Mouse (Mus musculus) olfactory bulb, adult 2 months (tissue): ENCODE results near the gene Dera. TPM values are rescaled to one million over a fixed set of nuclear protein-coding genes. Genes with fewer than 3 reads are reported as not detected.

ENCODE experiments used
- H3K27ac ChIP-seq: fragments of 200-500 bp; 2 replicates; pipeline ENCODE4 v1.5.1; 2012; ENCODE audit warnings: low read depth, low read length; ENCODE audit not compliant: insufficient read depth
- H3K4me1 ChIP-seq: fragments of 200-500 bp; 2 replicates; pipeline ENCODE4 v1.6.1; 2012; ENCODE audit warnings: low read length; ENCODE audit not compliant: control insufficient read depth, insufficient read depth
- H3K4me3 ChIP-seq: fragments of 200-500 bp; 2 replicates; pipeline ENCODE4 v1.5.1; 2012; ENCODE audit warnings: mild to moderate bottlenecking, low read depth, low read length, moderate library complexity; ENCODE audit not compliant: insufficient read depth
- CTCF ChIP-seq: fragments of 200-500 bp; IDR thresholded peaks from 2 replicates; pipeline ENCODE4 v1.5.1; 2012; ENCODE audit warnings: low read depth, mild to moderate bottlenecking, low read length, moderate library complexity; ENCODE audit not compliant: insufficient read depth
- POLR2A ChIP-seq: fragments of 200-500 bp; IDR thresholded peaks from 2 replicates; pipeline ENCODE4 v1.6.1; 2012; ENCODE audit warnings: mild to moderate bottlenecking, low read depth, low read length, moderate library complexity; ENCODE audit not compliant: insufficient read depth
- WGBS: fragments of 180-500 bp; shearing (Covaris S2); methylation state at CpG from one replicate; pipeline ENCODE4 v1.1.7; 2018; 5-methylcytosine and 5-hydroxymethylcytosine counted together
- polyA plus RNA-seq: library from polyadenylated mRNA; stranded (reverse); fragments of >200 nt; gene quantifications from 2 replicates; pipeline ENCODE4 v1.2.4, GENCODE M21; 2012; ENCODE audit warnings: low replicate concordance; ENCODE audit not compliant: missing spikeins, insufficient read depth, insufficient read length

The Dera gene
- polyA plus RNA-seq, 1 experiment, result not detected

DNA sequence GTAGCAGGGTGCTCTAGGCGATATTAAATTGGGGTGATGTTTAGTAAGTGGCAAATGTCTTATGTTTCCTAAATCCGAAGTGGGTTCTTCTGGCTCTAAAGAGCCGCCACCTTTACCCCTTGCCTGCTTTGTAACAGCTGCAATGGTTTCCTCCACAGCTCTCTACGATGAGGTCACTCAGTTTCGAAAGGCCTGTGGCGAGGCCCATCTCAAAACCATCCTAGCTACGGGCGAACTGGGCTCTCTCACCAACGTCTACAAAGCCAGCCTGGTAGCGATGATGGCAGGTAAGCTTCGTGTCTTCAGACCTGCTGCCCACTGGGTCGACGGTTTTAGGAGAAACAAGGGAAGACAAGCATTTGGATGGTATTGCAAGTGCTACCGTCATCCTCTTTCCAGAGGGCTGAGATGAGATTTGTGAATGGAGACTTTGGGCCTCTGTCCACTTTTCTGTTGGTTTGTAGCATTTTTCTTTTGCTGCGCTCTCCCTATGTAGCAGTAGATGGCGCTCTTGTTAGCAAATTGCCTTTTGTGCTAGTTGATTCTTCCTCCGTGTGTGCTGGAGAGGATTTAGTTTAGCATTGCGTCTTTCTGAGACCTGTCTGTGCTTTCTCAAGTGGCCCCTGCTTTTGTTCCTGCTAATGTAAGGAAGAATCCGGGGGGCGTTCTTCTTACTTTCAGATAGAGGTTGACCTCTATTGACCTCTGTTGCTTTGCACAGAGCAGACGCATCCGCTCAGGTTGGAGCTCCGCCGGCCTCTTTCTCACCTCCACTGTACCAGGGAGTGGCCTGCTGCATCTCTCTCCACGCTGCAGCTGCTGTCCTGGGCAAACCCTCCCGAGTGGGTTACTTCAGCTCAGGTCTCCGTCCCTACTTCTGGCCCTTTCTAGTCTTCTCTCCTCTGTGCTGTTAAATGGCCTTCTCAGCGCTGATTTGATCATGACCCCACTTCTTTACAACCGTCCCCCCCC lies 42.5 kb downstream of the Dera start:
- TF ChIP-seq POLR2A (no peak), CTCF (no peak)
- WGBS, result 73% methylated on average over 29 of the region's 29 CpGs
- H3K4me3 ChIP-seq, result no peak overlapping the region
- H3K4me1 ChIP-seq, result no peaks in the 10 kb centered on the region
- H3K27ac ChIP-seq, result no peak overlapping the region

DNA sequence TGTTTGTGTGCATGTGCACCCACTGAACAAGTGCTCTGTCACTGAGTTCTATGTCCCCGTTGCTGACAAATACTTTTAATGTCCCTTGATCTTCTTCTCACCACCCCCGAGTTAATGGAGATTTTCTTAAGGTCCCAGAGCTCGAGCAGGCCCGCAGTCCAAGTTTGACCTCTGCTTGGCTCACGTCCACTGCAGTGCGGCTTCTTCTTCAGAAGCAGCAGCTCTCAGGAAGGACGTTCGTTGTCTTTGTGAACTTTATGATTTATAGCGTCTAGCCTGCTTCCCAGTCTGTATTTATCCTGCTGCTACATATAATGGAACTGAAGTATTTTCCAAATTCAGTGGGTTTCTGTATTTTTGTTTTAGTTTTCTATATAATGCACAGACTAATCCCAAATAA lies 44.9 kb downstream of the Dera start:
- H3K4me1 ChIP-seq, result no peaks in the 10 kb centered on the region
- H3K27ac ChIP-seq, result no peak overlapping the region
- TF ChIP-seq POLR2A, result no peak
- no peak for TF ChIP-seq CTCF
- 95% methylated on average over 9 of the region's 9 CpGs for WGBS
- H3K4me3 ChIP-seq, result no peak overlapping the region

DNA sequence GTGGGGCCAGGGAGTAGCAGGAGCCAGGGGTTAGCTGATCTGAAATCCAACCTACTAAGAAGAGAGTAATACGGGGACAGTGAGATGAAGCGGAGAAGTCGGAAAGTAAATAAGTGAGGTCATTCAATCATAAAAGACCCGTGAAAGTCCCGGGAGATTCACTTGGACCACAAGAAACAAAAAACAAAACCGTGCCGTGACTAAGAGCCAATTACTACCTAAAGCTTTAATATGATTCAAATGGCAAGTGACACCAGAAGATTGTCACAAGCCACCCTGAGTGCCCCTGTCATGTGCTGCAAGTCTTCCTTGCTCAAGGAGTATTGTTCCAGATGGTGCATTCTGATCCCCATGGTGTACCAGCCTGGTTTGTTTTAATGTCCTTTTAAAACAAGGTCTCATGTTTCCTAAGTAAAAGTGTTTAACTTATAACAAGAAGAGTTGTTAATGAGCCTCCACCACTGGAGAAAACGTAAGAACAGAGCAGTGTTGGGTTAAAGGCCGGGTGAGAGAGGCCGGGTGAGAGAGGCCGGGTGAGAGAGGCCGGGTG lies 49.2 kb downstream of the Dera start:
- no peaks in the 10 kb centered on the region for H3K4me1 ChIP-seq
- no peak for TF ChIP-seq CTCF
- no peak for TF ChIP-seq POLR2A
- H3K27ac ChIP-seq, result no peak overlapping the region
- WGBS, result 94% methylated on average over 12 of the region's 12 CpGs
- H3K4me3 ChIP-seq, result no peak overlapping the region

DNA sequence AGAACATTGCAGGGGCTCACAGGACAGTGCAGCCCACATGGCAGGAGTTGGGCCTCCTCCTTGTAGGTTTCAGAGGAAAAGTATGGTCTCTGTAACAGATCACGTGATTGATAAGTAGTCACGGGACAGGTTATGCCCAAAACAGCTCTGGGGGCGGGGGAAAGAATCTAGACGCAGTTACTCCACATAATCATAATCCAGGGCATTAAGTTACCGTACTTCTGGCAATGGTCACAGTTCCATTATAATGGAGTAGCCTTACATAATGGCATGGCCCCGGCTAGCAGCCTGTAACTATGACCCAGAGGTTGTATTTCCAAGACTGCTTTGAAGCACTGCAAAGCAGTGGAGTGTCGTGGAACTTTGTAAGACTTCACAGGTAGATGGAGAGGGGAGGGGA lies 49.8 kb downstream of the Dera start:
- TF ChIP-seq CTCF (no peak), POLR2A (no peak)
- H3K27ac ChIP-seq, result no peak overlapping the region
- H3K4me3 ChIP-seq, result no peak overlapping the region
- WGBS, result 93% methylated on average over 7 of the region's 7 CpGs
- H3K4me1 ChIP-seq, result no peaks in the 10 kb centered on the region

DNA sequence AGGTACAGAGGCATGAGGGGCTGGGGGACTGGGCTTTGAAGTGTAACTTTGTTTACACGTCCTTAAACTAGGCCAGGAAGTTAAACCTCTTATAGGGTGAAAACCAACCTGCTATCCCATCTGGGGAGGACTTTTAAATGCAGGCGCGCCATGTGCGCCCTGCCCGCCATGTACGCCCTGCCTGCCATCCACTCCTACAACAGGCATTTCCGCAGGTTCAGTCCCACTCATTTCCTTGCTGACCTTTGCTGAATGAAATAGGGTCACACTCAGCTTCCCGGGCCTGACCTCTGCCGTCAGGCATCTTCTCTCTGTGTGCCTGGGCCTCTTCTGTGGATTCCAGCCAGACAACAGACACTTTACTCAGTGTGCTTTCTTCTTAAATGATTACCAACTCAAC lies 50.3 kb downstream of the Dera start:
- 85% methylated on average over 9 of the region's 9 CpGs for WGBS
- Histone ChIP-seq H3K4me3 (no peak overlapping the region), H3K4me1 (no peaks in the 10 kb centered on the region), H3K27ac (no peak overlapping the region)
- no peak for TF ChIP-seq CTCF
- no peak for TF ChIP-seq POLR2A

DNA sequence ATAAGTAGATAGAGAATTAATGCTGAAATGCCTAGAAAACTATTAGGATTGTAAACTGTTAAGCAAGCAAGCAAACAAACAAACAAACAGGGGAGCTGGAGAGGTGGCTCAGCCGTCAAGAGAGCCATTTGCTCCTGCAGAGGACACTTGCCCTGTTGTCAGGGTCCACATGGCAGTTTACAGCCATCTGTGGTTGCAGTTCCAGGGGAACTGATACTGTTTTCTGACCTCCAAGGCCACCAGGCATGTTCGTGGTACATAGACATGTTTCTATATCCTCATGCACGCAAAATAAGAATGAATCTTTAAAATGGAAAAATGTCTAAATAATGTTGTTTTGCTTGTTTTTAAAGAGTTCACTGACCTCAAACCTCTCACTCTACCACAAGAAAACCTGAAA lies 52.0 kb downstream of the Dera start:
- H3K27ac ChIP-seq, result no peak overlapping the region
- no peak for TF ChIP-seq POLR2A
- no peak for TF ChIP-seq CTCF
- H3K4me1 ChIP-seq, result no peaks in the 10 kb centered on the region
- no peak overlapping the region for H3K4me3 ChIP-seq
- WGBS, result 94% methylated on average over 3 of the region's 3 CpGs

DNA sequence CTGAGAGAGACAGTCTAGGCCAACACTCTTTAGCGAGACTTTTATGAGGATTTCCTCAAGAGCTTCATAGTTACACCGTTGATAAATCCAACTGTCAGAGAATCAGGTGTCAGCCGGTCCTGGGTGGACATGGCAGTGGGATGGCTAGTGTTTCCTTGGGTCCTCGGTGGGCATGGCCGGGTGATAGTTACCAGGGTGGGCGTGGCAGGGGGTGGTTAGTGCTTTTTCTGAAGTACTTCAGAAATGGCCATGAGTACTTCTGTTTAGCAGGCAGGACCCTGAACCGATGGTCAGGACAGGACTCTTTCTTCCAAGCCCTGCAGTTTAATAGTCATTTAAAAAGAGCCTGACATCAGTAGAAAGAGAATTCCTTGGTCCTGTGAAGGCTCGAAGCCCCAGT lies 52.5 kb downstream of the Dera start:
- Histone ChIP-seq H3K4me3 (no peak overlapping the region), H3K4me1 (no peaks in the 10 kb centered on the region), H3K27ac (no peak overlapping the region)
- WGBS, result 93% methylated on average over 8 of the region's 8 CpGs
- TF ChIP-seq CTCF, result no peak
- TF ChIP-seq POLR2A, result no peak

DNA sequence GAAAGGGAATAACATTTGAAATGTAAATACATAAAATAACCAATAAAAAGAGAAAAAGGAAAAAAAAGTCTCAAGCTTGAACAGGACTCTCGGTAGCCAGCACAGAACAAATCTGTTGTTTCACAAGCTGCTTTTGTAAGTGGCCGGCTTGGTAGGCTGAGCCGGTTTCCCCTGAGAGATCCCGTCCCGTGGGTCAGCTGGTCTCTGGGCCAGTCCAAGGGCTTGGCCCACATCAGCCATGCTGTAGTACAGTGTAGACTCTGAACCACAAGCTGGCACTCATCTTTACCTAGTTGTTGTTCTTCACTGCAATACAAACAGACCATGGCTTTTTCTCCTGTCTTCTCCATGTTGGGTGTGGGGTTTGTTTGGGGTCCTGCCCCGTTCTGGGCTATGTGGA lies 53.0 kb downstream of the Dera start:
- Histone ChIP-seq H3K4me3 (no peak overlapping the region), H3K4me1 (no peaks in the 10 kb centered on the region), H3K27ac (no peak overlapping the region)
- WGBS, result 85% methylated on average over 6 of the region's 6 CpGs
- TF ChIP-seq POLR2A, result no peak
- no peak for TF ChIP-seq CTCF

DNA sequence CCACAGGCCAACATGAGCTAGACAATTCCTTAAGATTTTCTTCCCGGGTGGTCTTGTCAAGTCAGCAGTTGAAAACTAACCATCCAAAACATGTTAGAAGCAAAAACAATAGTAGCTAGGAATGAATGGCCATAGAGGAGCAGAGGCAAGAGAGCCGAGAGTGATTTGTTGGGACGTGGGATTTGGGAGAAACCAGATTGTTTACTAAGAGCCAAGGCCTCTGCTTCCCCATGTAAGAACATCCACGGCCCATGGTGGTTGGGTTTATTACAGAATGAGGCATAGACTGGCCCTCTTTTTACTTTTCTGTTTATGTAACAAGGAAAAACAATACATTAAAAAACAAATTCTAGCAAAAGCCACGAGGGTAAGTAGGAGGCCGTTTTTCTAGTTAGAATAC lies 54.4 kb downstream of the Dera start:
- TF ChIP-seq POLR2A (no peak), CTCF (no peak)
- no peak overlapping the region for H3K27ac ChIP-seq

More for the DNA sequence above, 54.4 kb downstream of the Dera start:
- Histone ChIP-seq H3K4me3 (no peak overlapping the region), H3K4me1 (no peaks in the 10 kb centered on the region)
- 78% methylated on average over 6 of the region's 6 CpGs for WGBS
